Mouse (Mus musculus) forebrain, embryonic 11.5 days (tissue): ENCODE results near the gene Psmb9. TPM values are rescaled to one million over a fixed set of nuclear protein-coding genes. Genes with fewer than 3 reads are reported as not detected.
A peak's percentile ranks its signal among the peaks of the same experiment; 100 is the strongest.

Source experiments
- ATAC-seq: fragments of 200-750 bp; cut with Nextera tagmentation; replicated peaks from 2 replicates; pipeline ENCODE4 v1.8.0; 2017; ENCODE audit warnings: moderate TSS enrichment; ENCODE audit not compliant: low FRiP score
- DNase-seq: peaks from one replicate; pipeline ENCODE4 v3.0.0-alpha.2; 2017; ENCODE audit warnings: low spot score
- H3K27ac ChIP-seq: fragments of 300-500 bp; sonication (generic); 2 replicates; pipeline ENCODE4 v1.5.1; 2014; ENCODE audit warnings: low read depth, low read length
- H3K27me3 ChIP-seq: fragments of 300-500 bp; sonication (generic); 2 replicates; pipeline ENCODE4 v1.6.1; 2014; ENCODE audit warnings: mild to moderate bottlenecking, low read length, mixed read lengths; ENCODE audit not compliant: control insufficient read depth, insufficient read depth
- H3K36me3 ChIP-seq: fragments of 300-500 bp; sonication (generic); 2 replicates; pipeline ENCODE4 v1.6.1; 2014; ENCODE audit warnings: mild to moderate bottlenecking, low read length, moderate library complexity, mixed read lengths; ENCODE audit not compliant: control insufficient read depth, insufficient read depth
- H3K4me1 ChIP-seq: fragments of 300-500 bp; sonication (generic); replicated peaks from 2 replicates; pipeline ENCODE4 v1.6.1; 2014; ENCODE audit warnings: low read length, mixed read lengths; ENCODE audit not compliant: control insufficient read depth, insufficient read depth
- H3K4me2 ChIP-seq: fragments of 300-500 bp; sonication (generic); 2 replicates; pipeline ENCODE4 v1.6.1; 2014; ENCODE audit warnings: low read depth, mild to moderate bottlenecking, low read length, moderate library complexity, mixed read lengths; ENCODE audit not compliant: severe bottlenecking
- H3K4me3 ChIP-seq: fragments of 300-500 bp; sonication (generic); 2 replicates; pipeline ENCODE4 v1.5.1; 2014; ENCODE audit warnings: low read depth, low read length
- H3K9ac ChIP-seq: fragments of 300-500 bp; sonication (generic); 2 replicates; pipeline ENCODE4 v1.6.1; 2014; ENCODE audit warnings: low read length
- H3K9me3 ChIP-seq: fragments of 300-500 bp; sonication (generic); 2 replicates; pipeline ENCODE4 v1.6.1; 2016; ENCODE audit warnings: low read length, mixed read lengths; ENCODE audit not compliant: control insufficient read depth
- WGBS: fragments of 180-500 bp; shearing (Covaris S2); extraction: QIAGEN DNeasy Blood & Tissue Kit; methylation state at CpG from one replicate; pipeline ENCODE4 v1.1.7; 2014; 5-methylcytosine and 5-hydroxymethylcytosine counted together
- polyA plus RNA-seq: library from polyadenylated mRNA; unstranded; fragments of >200 nt; fragmentation: Nextera tagmentation; extraction: Ambion mirVana; gene quantifications from 2 replicates; pipeline ENCODE4 v1.2.1, GENCODE M21; 2014

Psmb9 gene
- polyA plus RNA-seq, 1 experiment from 2014 or later, result 0.99 TPM

DNA sequence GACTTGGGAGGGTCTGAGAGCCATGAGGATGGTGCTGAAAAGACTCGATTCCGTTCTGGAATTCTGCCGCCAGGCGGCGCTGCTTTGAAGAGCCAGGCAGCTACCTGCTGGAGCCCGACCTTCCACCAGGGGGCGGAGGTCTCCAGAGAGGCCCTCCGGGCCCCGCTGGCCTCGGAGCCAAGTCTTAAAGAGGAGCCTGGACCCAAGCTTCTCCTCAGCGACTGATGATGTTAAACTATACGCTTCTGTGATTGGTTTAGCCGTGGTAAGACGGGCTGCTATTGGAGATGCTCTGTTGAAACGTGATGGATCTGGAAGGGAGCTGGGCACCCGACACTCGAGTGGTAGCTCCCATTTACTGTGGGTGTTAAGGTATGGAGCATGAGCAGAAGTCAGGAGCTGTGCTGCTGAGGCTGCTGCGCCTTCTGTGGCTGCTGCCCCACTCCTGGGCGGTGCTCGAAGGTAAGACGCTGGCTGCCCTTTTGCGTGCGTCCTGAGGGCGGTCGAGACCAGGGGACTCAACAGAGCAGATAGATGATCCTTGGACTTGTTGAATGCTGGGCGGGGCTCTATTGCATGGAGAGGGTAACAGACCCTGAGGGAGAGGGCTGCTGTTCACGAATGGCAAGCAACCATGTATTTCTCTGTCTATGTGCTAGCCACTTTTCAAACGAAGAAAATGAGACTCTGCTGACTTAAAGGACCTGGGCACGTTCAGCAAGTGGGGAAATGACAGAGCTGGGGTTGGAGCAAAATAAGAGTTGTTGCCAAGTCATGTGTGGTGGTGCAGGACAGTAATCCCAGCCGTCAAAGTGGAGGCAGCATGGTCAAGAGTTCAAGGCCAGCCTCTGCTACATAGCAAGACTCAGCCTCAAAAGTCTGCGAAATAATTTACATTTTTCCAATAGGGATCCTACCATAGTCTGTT is 52.0 kb downstream of the Psmb9 start:
- Histone ChIP-seq H3K27ac (no peak overlapping the region), H3K4me3 (peak overlapping the region; percentile 30), H3K9me3 (no peaks in the 10 kb centered on the region), H3K36me3 (no peaks in the 10 kb centered on the region), H3K4me1 (peaks cover 4% of the 10 kb centered on the region), H3K9ac (no peak overlapping the region), H3K27me3 (peaks cover 16% of the 10 kb centered on the region), H3K4me2 (peak overlapping the region; percentile 71)
- 7% methylated on average over 31 of the region's 31 CpGs for WGBS
- ATAC-seq (peak; percentile 97), DNase-seq (peak; percentile 99)

DNA sequence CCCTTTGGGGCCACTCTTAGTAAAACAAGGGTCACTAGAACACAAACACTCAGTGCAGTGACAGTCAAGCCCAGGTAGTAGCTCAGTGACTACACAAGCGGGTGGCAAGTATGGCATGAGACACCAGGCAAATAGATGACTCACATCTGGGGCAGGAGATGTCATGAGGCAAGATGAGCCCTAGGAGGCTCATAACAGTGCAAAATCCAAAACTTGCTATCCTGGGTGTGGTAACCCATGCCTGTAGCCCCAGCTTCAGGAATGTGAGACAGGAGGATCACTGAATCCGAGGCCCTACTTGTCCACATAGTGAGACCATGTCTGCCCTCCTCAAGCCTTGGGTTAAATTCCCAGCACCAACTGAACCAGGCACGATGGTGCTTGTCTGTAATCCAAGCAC is 53.1 kb downstream of the Psmb9 start:
- H3K9me3 ChIP-seq, result no peaks in the 10 kb centered on the region
- H3K9ac ChIP-seq, result no peak overlapping the region
- no peaks in the 10 kb centered on the region for H3K36me3 ChIP-seq
- peaks cover 3% of the 10 kb centered on the region; the same call in 1 of the 2 replicates for H3K4me1 ChIP-seq
- no peak overlapping the region for H3K27ac ChIP-seq
- ATAC-seq (no peak), DNase-seq (no peak)
- H3K4me3 ChIP-seq, result no peak overlapping the region
- 83% methylated on average over 3 of the region's 3 CpGs for whole genome bisulfite sequencing
- H3K4me2 ChIP-seq, result no peak overlapping the region
- peaks cover 10% of the 10 kb centered on the region for H3K27me3 ChIP-seq

DNA sequence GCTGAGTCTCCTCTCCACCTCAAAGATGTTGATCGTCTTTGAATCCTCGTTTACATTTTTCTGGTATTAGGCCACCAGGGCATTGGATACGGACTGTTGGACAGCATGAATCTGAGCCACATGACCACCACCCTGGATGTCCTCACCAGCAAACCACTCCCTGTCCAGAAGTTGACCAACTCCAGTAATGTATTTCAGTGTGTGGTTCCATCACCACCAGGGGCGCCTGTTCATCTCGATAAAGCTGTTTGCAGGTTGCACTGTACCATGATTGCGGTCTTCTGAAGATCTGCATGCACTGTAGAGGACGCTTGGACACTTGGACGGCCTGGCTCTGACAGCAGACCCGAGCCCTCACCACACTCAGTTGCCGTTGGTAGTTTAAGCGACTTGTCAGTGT is 54.3 kb downstream of the Psmb9 start:
- Histone ChIP-seq H3K4me2 (no peak overlapping the region), H3K4me3 (no peak overlapping the region), H3K9ac (no peak overlapping the region), H3K27me3 (peaks cover 5% of the 10 kb centered on the region), H3K9me3 (no peaks in the 10 kb centered on the region), H3K27ac (no peak overlapping the region), H3K36me3 (no peaks in the 10 kb centered on the region), H3K4me1 (peaks cover 5% of the 10 kb centered on the region)
- ATAC-seq, result no peak
- WGBS, result 88% methylated on average over 11 of the region's 11 CpGs
- DNase-seq, result no peak

Other genes starting within 250 kb of the Psmb9 start
- 202 and 214 TPM in 2 replicates for gene Pfdn6, start 247.4 kb downstream of the Psmb9 start, polyA plus RNA-seq
- 42.6 and 47.2 TPM in 2 replicates for gene Wdr46, start 247.1 kb downstream of the Psmb9 start, polyA plus RNA-seq
- gene B3galt4, start 236.3 kb downstream of the Psmb9 start, polyA plus RNA-seq, result 4.0 and 4.3 TPM in 2 replicates
- gene Vps52, start 232.0 kb downstream of the Psmb9 start, polyA plus RNA-seq, result 44.0 and 46.8 TPM in 2 replicates
- gene Rps18, start 231.8 kb downstream of the Psmb9 start, polyA plus RNA-seq, result 1,265 and 1,326 TPM in 2 replicates
- 35.7 and 40.1 TPM in 2 replicates for gene H2-K1, start 187.4 kb downstream of the Psmb9 start, polyA plus RNA-seq
- 7.5 and 8.3 TPM in 2 replicates for gene Ring1, start 163.1 kb downstream of the Psmb9 start, polyA plus RNA-seq
- 81.7 and 101 TPM in 2 replicates for gene H2-Ke6, start 159.7 kb downstream of the Psmb9 start, polyA plus RNA-seq
- 99.6 and 104 TPM in 2 replicates for gene Slc39a7, start 156.1 kb downstream of the Psmb9 start, polyA plus RNA-seq
- 32.8 and 40.3 TPM in 2 replicates for gene Rxrb, start 156.0 kb downstream of the Psmb9 start, polyA plus RNA-seq
- 1.3 and 1.7 TPM in 2 replicates for gene Col11a2, start 148.3 kb downstream of the Psmb9 start, polyA plus RNA-seq
- 0.17 and 0.25 TPM in 2 replicates for gene H2-Oa, start 95.4 kb downstream of the Psmb9 start, polyA plus RNA-seq
- gene H2-DMa, start 68.2 kb downstream of the Psmb9 start, polyA plus RNA-seq, result 7.2 and 8.2 TPM in 2 replicates
- gene Brd2, start 65.1 kb downstream of the Psmb9 start, polyA plus RNA-seq, result 152 and 163 TPM in 2 replicates
- gene H2-DMb2, start 44.5 kb downstream of the Psmb9 start, polyA plus RNA-seq, result 0.15 TPM in 1 of 2 replicates, not detected in the other
- gene H2-DMb1, start 34.7 kb downstream of the Psmb9 start, polyA plus RNA-seq, result 0.15 and 0.87 TPM in 2 replicates
- gene Tap1, start 211 bp downstream of the Psmb9 start, polyA plus RNA-seq, result 1.6 and 1.7 TPM in 2 replicates
- gene Psmb8, start 10.0 kb upstream of the Psmb9 start, polyA plus RNA-seq, result 1.5 and 1.6 TPM in 2 replicates
- 0.11 and 0.41 TPM in 2 replicates for gene Tap2, start 15.8 kb upstream of the Psmb9 start, polyA plus RNA-seq
- not detected in 2 replicates for gene H2-Ob, start 51.1 kb upstream of the Psmb9 start, polyA plus RNA-seq
- gene H2-Ab1, start 69.9 kb upstream of the Psmb9 start, polyA plus RNA-seq, result 3.0 and 3.6 TPM in 2 replicates
- gene H2-Aa, start 100.1 kb upstream of the Psmb9 start, polyA plus RNA-seq, result not detected in 2 replicates
- 0.92 and 0.99 TPM in 2 replicates for gene H2-Eb1, start 118.1 kb upstream of the Psmb9 start, polyA plus RNA-seq
- gene H2-Eb2, start 137.9 kb upstream of the Psmb9 start, polyA plus RNA-seq, result not detected in 2 replicates
- gene Btnl2, start 167.1 kb upstream of the Psmb9 start, polyA plus RNA-seq, result not detected in 2 replicates
- gene Btnl1, start 189.4 kb upstream of the Psmb9 start, polyA plus RNA-seq, result not detected in 2 replicates
- 1.5 and 2.1 TPM in 2 replicates for gene BC051142, start 211.1 kb upstream of the Psmb9 start, polyA plus RNA-seq